ENCODE assay signal across 8 mouse cellular contexts in the genomic region with DNA sequence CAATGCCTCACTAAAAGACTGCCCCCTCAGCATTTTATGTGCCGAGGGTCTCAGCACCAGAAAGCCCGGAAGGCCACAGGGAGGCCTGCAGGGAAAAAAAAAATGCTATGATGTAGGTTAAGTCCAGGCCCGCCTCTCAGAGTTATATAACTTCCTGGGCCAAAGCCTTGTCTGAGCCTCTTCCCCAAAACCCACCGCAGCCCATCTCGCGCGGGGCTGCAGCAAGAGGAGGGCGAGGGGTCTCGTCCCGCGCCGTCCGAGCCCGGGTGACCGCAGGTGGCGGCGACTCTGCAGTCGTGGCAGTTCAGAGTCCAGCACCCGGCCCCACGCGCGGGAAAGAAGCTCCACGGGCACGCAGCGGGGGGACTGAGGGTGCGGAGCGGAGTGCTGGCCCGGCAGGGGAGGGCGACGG. TPM values are rescaled to one million over a fixed set of nuclear protein-coding genes. Genes with fewer than 3 reads are reported as not detected.
A peak's percentile ranks its signal among the peaks of the same experiment; 100 is the strongest.
DNase-seq lines count a peak whose midpoint lies in the region; ATAC-seq lines count a peak whose summit lies in the region.

No protein-coding gene starts in this region.

- no peaks in the 10 kb centered on the region for H3K9me3 ChIP-seq in heart, embryonic 10.5 days
- H3K9me3 ChIP-seq in midbrain, embryonic 14.5 days (ENCODE audit: control insufficient read depth, low read length), result no peaks in the 10 kb centered on the region

- H3K36me3 ChIP-seq in heart, embryonic 10.5 days, result no peaks in the 10 kb centered on the region
- H3K36me3 ChIP-seq in midbrain, embryonic 14.5 days (ENCODE audit: control insufficient read depth, insufficient read depth, low read length), result no peaks in the 10 kb centered on the region

- H3K4me3 ChIP-seq in heart, embryonic 10.5 days, result peak overlapping the region; percentile 95
- H3K4me3 ChIP-seq in midbrain, embryonic 14.5 days (replicated peaks; ENCODE audit: low read depth, low read length), result peak overlapping the region; percentile 93

- WGBS in heart, embryonic 10.5 days, result under 1% methylated on average over 30 of the region's 30 CpGs
- under 1% methylated on average over 30 of the region's 30 CpGs for WGBS in midbrain, embryonic 14.5 days

- peak overlapping the region; percentile 97 for H3K27ac ChIP-seq in heart, embryonic 10.5 days
- H3K27ac ChIP-seq in midbrain, embryonic 14.5 days (replicated peaks; ENCODE audit: low read depth, low read length), result peak overlapping the region; percentile 73

- DNase-seq in heart, embryonic 10.5 days (ENCODE audit: low spot score), result peak; percentile 83
- DNase-seq in heart, postnatal 10 days, result no peak
- DNase-seq in CD4-positive helper T cell, adult 2 months (ENCODE audit: low read depth, low spot score), result peak; percentile 65
- DNase-seq in embryo, embryonic 9.5 days (ENCODE audit: extremely low spot score), result peak; percentile 75
- DNase-seq in midbrain, embryonic 14.5 days, result peak; percentile 58
- DNase-seq in layer of hippocampus, postnatal 14 days (ENCODE audit: low spot score in 2 of 2), result no peak
- DNase-seq in cerebellum, postnatal 25 days, result no peak

- peak overlapping the region; percentile 68 for H3K4me2 ChIP-seq in midbrain, embryonic 14.5 days (ENCODE audit: low read length)

- peak overlapping the region; percentile 92 for H3K9ac ChIP-seq in midbrain, embryonic 14.5 days (replicated peaks; ENCODE audit: low read length)

- H3K4me1 ChIP-seq in heart, embryonic 10.5 days, result peaks cover 14% of the 10 kb centered on the region
- peaks cover 11% of the 10 kb centered on the region for H3K4me1 ChIP-seq in midbrain, embryonic 14.5 days (ENCODE audit: control insufficient read depth, insufficient read depth, low read length)

- intact Hi-C loops in heart, postnatal 10 days (cut with DNase I), result loop anchor here (5.0 kb wide), 1 partner anchor 132 kb away; a partner anchor contains a TSS

- no peaks in the 10 kb centered on the region for H3K27me3 ChIP-seq in heart, embryonic 10.5 days (ENCODE audit: insufficient read depth, poor library complexity, severe bottlenecking)
- no peaks in the 10 kb centered on the region for H3K27me3 ChIP-seq in midbrain, embryonic 14.5 days (ENCODE audit: control insufficient read depth, insufficient read depth, low read length)

- peak; percentile 60 for ATAC-seq in inflammation-experienced regulatory T-cells, adult 6 months
- ATAC-seq in midbrain, embryonic 14.5 days (ENCODE audit: low FRiP score, low TSS enrichment), result no peak

RNA-seq across cellular contexts. Expression of a gene that starts 0.4 kb away (rescaled TPM):
- 10.3 and 10.9 TPM in 2 replicates for polyA plus RNA-seq in heart, embryonic 10.5 days (2016; fragmentation: Nextera tagmentation; extraction: Ambion mirVana)
- 1 to 10 TPM; 1.1 TPM for total RNA-seq in heart, postnatal 10 days (2021)
- polyA plus RNA-seq in inflammation-experienced regulatory T-cells, adult 6 months (2017; shearing (Covaris generic)), result 1 to 10 TPM in 1 of 3 experiments, under 1 TPM in 2; 0.53 to 1.2 (median 0.81) TPM
- 2.9 and 5.0 TPM in 2 replicates for polyA plus RNA-seq in midbrain, embryonic 14.5 days (2014; fragmentation: Nextera tagmentation; extraction: Ambion mirVana)
- total RNA-seq in layer of hippocampus, postnatal 14 days (2021), result 1 to 10 TPM; 6.1 to 7.8 TPM

RNA-seq across cellular contexts. Expression of a gene that starts 0.4 kb away (rescaled TPM):
- 33.2 and 39.9 TPM in 2 replicates for polyA plus RNA-seq in heart, embryonic 10.5 days (2016; fragmentation: Nextera tagmentation; extraction: Ambion mirVana)
- total RNA-seq in heart, postnatal 10 days (2021), result 1 to 10 TPM; 5.1 to 5.6 TPM
- 10 to 100 TPM; 30.5 to 36.0 (median 31.3) TPM for polyA plus RNA-seq in inflammation-experienced regulatory T-cells, adult 6 months (2017; shearing (Covaris generic))
- polyA plus RNA-seq in midbrain, embryonic 14.5 days (2014; fragmentation: Nextera tagmentation; extraction: Ambion mirVana), result 33.5 and 38.0 TPM in 2 replicates
- total RNA-seq in layer of hippocampus, postnatal 14 days (2021), result 10 to 100 TPM; 19.1 to 20.9 TPM

RNA-seq across cellular contexts. Expression of a gene that starts 53.3 kb away (rescaled TPM):
- not detected in 2 replicates for polyA plus RNA-seq in heart, embryonic 10.5 days (2016; fragmentation: Nextera tagmentation; extraction: Ambion mirVana)
- total RNA-seq in heart, postnatal 10 days (2021), result not detected
- polyA plus RNA-seq in inflammation-experienced regulatory T-cells, adult 6 months (2017; shearing (Covaris generic)), result not detected
- polyA plus RNA-seq in midbrain, embryonic 14.5 days (2014; fragmentation: Nextera tagmentation; extraction: Ambion mirVana), result not detected in 2 replicates
- total RNA-seq in layer of hippocampus, postnatal 14 days (2021), result not detected

RNA-seq across cellular contexts. Expression of a gene that starts 59.2 kb away (rescaled TPM):
- polyA plus RNA-seq in heart, embryonic 10.5 days (2016; fragmentation: Nextera tagmentation; extraction: Ambion mirVana), result not detected in 2 replicates
- total RNA-seq in heart, postnatal 10 days (2021), result not detected
- not detected for polyA plus RNA-seq in inflammation-experienced regulatory T-cells, adult 6 months (2017; shearing (Covaris generic))
- not detected in 2 replicates for polyA plus RNA-seq in midbrain, embryonic 14.5 days (2014; fragmentation: Nextera tagmentation; extraction: Ambion mirVana)
- total RNA-seq in layer of hippocampus, postnatal 14 days (2021), result not detected

Comparison
In these comparisons a context has a peak if more than half of its experiments do, and no peak if none do; other contexts are left out.
1. DNase-seq: peak in heart, embryonic 10.5 days (single experiment), CD4-positive helper T cell, adult 2 months (single experiment), embryo, embryonic 9.5 days (single experiment) and midbrain, embryonic 14.5 days (single experiment); none in heart, postnatal 10 days (0 of 2), layer of hippocampus, postnatal 14 days (0 of 2) and cerebellum, postnatal 25 days (0 of 2).